Comparison of ENCODE assay signal across 8 mouse cellular contexts in the genomic region with DNA sequence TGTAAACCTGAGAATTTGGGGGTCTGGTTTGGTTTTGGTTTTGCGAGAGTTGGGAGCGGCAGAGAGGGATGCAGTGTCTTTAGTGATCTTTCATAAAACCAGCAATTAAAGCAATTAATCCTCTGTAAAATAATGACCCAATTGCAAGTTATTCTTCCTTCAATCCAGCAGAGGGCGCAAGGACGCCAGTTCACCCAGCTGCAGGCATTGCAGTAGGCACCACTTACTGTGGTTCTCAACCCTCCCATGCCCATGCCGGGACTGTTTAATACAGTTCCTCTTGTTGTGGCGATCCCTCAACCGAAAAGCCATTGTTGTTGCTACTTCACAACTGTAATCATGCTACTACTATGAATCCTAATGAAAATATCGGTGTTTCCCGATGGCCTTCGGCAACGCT.
A peak's percentile ranks its signal among the peaks of the same experiment; 100 is the strongest.
DNase-seq lines count a peak whose midpoint lies in the region; ATAC-seq and TF ChIP-seq lines count a peak whose summit lies in the region.

No protein-coding gene starts in this region.

- ATAC-seq in limb, embryonic 11.5 days (ENCODE audit: insufficient number of reproducible peaks, low FRiP score, low TSS enrichment, low read depth), result peak; percentile 54; the same call in 1 of the 2 replicates
- ATAC-seq in midbrain, postnatal 0 days (ENCODE audit: low FRiP score), result peak; percentile 60

- H3K4me2 ChIP-seq in limb, embryonic 11.5 days (ENCODE audit: low read depth, severe bottlenecking), result no peak overlapping the region
- no peak overlapping the region for H3K4me2 ChIP-seq in midbrain, postnatal 0 days (ENCODE audit: low read depth, low read length, poor library complexity, severe bottlenecking)

- no peak overlapping the region for H3K9ac ChIP-seq in limb, embryonic 11.5 days (ENCODE audit: low read length)
- no peak overlapping the region for H3K9ac ChIP-seq in midbrain, postnatal 0 days (replicated peaks; ENCODE audit: low read length, poor library complexity, severe bottlenecking)

- H3K4me3 ChIP-seq in cortical plate, adult 2 months (ENCODE audit: insufficient read depth, low read length), result no peak overlapping the region
- H3K4me3 ChIP-seq in limb, embryonic 11.5 days (ENCODE audit: low read depth, low read length), result no peak overlapping the region
- H3K4me3 ChIP-seq in midbrain, postnatal 0 days (ENCODE audit: low read depth, low read length), result no peak overlapping the region

- no peaks in the 10 kb centered on the region for H3K9me3 ChIP-seq in limb, embryonic 11.5 days (ENCODE audit: control insufficient read depth, low read length)
- H3K9me3 ChIP-seq in midbrain, postnatal 0 days (ENCODE audit: low read length), result no peaks in the 10 kb centered on the region

- peak; percentile 84 for TF ChIP-seq CTCF in cortical plate, adult 2 months (IDR thresholded peaks at IDR 0.05; ENCODE audit: extremely low read depth, insufficient read depth, low read length)
- peak; percentile 88 for TF ChIP-seq CTCF in midbrain, postnatal 0 days (IDR thresholded peaks at IDR 0.05)

- no peaks in the 10 kb centered on the region for H3K27me3 ChIP-seq in limb, embryonic 11.5 days (ENCODE audit: control insufficient read depth, insufficient read depth, low read length)
- H3K27me3 ChIP-seq in midbrain, postnatal 0 days (ENCODE audit: insufficient read depth, low read length), result no peaks in the 10 kb centered on the region

- H3K4me1 ChIP-seq in cortical plate, adult 2 months (ENCODE audit: control insufficient read depth, insufficient read depth, low read length), result peaks cover 6% of the 10 kb centered on the region; the same call in 1 of the 2 replicates
- no peaks in the 10 kb centered on the region for H3K4me1 ChIP-seq in limb, embryonic 11.5 days (ENCODE audit: control insufficient read depth, insufficient read depth, low read length)
- H3K4me1 ChIP-seq in midbrain, postnatal 0 days (ENCODE audit: insufficient read depth, low read length), result no peaks in the 10 kb centered on the region

- TF ChIP-seq POLR2A in cortical plate, adult 2 months (IDR thresholded peaks at IDR 0.05; ENCODE audit: extremely low read depth, insufficient read depth, low read length), result no peak

- H3K27ac ChIP-seq in cortical plate, adult 2 months (ENCODE audit: insufficient read depth, low read length), result no peak overlapping the region
- no peak overlapping the region for H3K27ac ChIP-seq in limb, embryonic 11.5 days (replicated peaks; ENCODE audit: low read depth, low read length)
- no peak overlapping the region for H3K27ac ChIP-seq in midbrain, postnatal 0 days (ENCODE audit: low read depth, low read length)

- peak; percentile 60 to 76 for DNase-seq in right cerebral cortex, postnatal 10 days (ENCODE audit: low spot score in 2 of 2)
- DNase-seq in right cerebral cortex, postnatal 25 days, result no peak
- peak; percentile 50 for DNase-seq in adrenal gland, adult 2 months
- peak; percentile 58 for DNase-seq in heart, postnatal 4 days
- DNase-seq in limb, embryonic 11.5 days (ENCODE audit: low spot score), result peak; percentile 54
- peak; percentile 75 for DNase-seq in midbrain, postnatal 0 days (ENCODE audit: low spot score)
- peak; percentile 48 for DNase-seq in thymus, postnatal 14 days

- 59% methylated on average over 11 of the region's 11 CpGs for WGBS in limb, embryonic 11.5 days
- WGBS in midbrain, postnatal 0 days, result 47% methylated on average over 11 of the region's 11 CpGs

- no peaks in the 10 kb centered on the region for H3K36me3 ChIP-seq in limb, embryonic 11.5 days (ENCODE audit: control insufficient read depth, insufficient read depth, low read length)
- peaks cover 11% of the 10 kb centered on the region; the same call in 1 of the 2 replicates for H3K36me3 ChIP-seq in midbrain, postnatal 0 days (ENCODE audit: insufficient read depth, low read length)
